Mouse (Mus musculus): Measurements from ENCODE around the gene Lrrc1. TPM values are rescaled to one million over a fixed set of nuclear protein-coding genes. Genes with fewer than 3 reads are reported as not detected.

The Lrrc1 gene
- polyA plus RNA-seq, 1 experiment from 2014 or later, result 22.1 TPM

DNA sequence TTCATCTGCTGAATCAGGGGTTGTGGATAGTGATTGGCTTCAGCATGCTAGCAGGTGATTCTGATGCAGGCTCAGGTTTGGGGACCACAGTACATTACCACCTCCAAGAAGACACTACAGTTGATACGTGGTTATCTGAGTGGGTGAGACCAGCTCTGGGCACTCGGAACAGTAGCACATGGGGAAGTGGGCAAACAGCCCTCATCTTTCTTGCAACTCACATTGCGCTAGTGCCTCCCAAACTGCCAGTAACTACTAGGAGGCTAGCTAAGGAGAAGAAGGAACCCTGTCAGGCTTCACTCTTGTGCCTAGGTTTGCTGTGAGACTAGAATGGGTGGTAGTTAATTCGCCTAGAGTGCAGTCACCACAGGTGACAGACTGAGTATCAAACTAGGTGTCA lies 119.1 kb downstream of the Lrrc1 start:
- H3K4me3 ChIP-seq (replicated peaks; ENCODE audit: low read depth, low read length), result no peak overlapping the region
- no peak overlapping the region for H3K9ac ChIP-seq (ENCODE audit: low read depth, low read length)
- H3K4me2 ChIP-seq (ENCODE audit: low read length), result no peak overlapping the region
- no peaks in the 10 kb centered on the region for H3K27me3 ChIP-seq (ENCODE audit: insufficient read depth, low read length)
- H3K36me3 ChIP-seq (ENCODE audit: insufficient read depth, low read length), result no peaks in the 10 kb centered on the region; the same call in 1 of the 2 replicates
- 96% methylated on average over 4 of the region's 4 CpGs for WGBS
- H3K27ac ChIP-seq, result no peak overlapping the region
- peaks cover 14% of the 10 kb centered on the region; the same call in 1 of the 2 replicates for H3K4me1 ChIP-seq (replicated peaks; ENCODE audit: insufficient read depth, low read length)
- no peak for DNase-seq (ENCODE audit: low spot score)
- TF ChIP-seq CTCF (IDR thresholded peaks at IDR 0.05; ENCODE audit: low read depth), result no peak
- H3K9me3 ChIP-seq (replicated peaks; ENCODE audit: low read length), result no peaks in the 10 kb centered on the region
- ATAC-seq (replicated peaks; ENCODE audit: low FRiP score, low read depth), result no peak

DNA sequence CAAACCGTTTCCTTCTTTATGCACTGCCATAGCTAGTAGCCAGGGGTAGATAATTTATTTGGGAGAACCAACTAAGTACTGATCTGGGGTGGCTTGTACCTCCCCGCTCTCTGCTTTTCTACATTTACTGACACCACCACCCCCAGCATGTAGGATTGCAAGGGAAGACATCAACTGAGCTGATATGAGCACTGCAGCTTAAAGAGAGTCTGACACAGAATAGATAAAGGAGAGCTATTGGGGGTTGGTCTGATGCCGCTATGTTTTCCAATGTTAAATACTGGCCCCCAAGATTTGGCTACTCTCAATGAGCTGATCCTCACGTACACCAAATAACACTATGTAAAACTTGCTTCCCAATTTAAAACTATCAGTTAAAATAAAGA lies 124.5 kb downstream of the Lrrc1 start:
- ATAC-seq (replicated peaks; ENCODE audit: low FRiP score, low read depth) (no peak), DNase-seq (ENCODE audit: low spot score) (no peak)
- Histone ChIP-seq H3K36me3 (ENCODE audit: insufficient read depth, low read length) (no peaks in the 10 kb centered on the region), H3K4me2 (ENCODE audit: low read length) (no peak overlapping the region), H3K27ac (no peak overlapping the region), H3K4me3 (replicated peaks; ENCODE audit: low read depth, low read length) (no peak overlapping the region), H3K27me3 (ENCODE audit: insufficient read depth, low read length) (no peaks in the 10 kb centered on the region), H3K9ac (ENCODE audit: low read depth, low read length) (no peak overlapping the region), H3K9me3 (replicated peaks; ENCODE audit: low read length) (no peaks in the 10 kb centered on the region), H3K4me1 (replicated peaks; ENCODE audit: insufficient read depth, low read length) (no peaks in the 10 kb centered on the region)
- TF ChIP-seq CTCF (IDR thresholded peaks at IDR 0.05; ENCODE audit: low read depth), result no peak
- WGBS, result 87% methylated on average over 4 of the region's 4 CpGs

DNA sequence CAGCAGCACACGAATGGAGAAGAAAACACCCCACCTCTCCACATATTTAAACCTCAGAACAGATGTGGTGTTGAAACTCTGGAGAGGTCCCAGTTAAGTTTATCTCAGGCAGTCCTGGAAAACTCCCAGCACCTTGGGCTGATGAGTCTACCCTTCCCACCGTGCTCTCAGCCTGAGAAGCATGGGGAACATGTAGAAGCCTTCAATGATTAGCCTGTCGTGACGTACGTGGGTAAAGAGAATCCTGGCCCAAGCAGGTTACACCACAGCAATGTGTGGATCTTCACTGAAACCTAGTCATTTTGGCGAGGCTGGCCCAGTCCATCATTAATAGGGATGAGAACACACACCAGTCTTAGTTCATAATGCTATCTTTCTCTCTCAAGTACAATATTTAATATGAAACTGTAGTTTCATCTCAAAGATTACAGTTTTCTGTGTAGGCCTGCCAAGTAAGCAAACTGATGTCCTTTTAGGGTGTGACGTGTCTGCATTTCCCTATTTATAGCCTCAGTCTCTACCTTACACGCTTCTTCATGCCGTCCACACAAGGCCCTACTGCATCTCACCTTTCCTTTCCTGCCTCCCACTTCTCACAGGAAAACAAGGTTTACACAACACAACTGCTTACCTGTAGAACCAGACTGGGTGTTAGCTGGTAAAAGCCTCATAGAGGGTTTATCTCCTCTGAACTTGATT lies 125.0 kb downstream of the Lrrc1 start:
- ATAC-seq (replicated peaks; ENCODE audit: low FRiP score, low read depth) (no peak), DNase-seq (ENCODE audit: low spot score) (no peak)
- no peaks in the 10 kb centered on the region for H3K27me3 ChIP-seq (ENCODE audit: insufficient read depth, low read length)
- TF ChIP-seq CTCF (IDR thresholded peaks at IDR 0.05; ENCODE audit: low read depth), result no peak
- H3K4me3 ChIP-seq (replicated peaks; ENCODE audit: low read depth, low read length), result no peak overlapping the region
- H3K9ac ChIP-seq (ENCODE audit: low read depth, low read length), result no peak overlapping the region
- no peak overlapping the region for H3K27ac ChIP-seq
- 83% methylated on average over 9 of the region's 9 CpGs for WGBS
- H3K9me3 ChIP-seq (replicated peaks; ENCODE audit: low read length), result no peaks in the 10 kb centered on the region
- H3K4me2 ChIP-seq (ENCODE audit: low read length), result no peak overlapping the region
- H3K36me3 ChIP-seq (ENCODE audit: insufficient read depth, low read length), result no peaks in the 10 kb centered on the region
- H3K4me1 ChIP-seq (replicated peaks; ENCODE audit: insufficient read depth, low read length), result no peaks in the 10 kb centered on the region

DNA sequence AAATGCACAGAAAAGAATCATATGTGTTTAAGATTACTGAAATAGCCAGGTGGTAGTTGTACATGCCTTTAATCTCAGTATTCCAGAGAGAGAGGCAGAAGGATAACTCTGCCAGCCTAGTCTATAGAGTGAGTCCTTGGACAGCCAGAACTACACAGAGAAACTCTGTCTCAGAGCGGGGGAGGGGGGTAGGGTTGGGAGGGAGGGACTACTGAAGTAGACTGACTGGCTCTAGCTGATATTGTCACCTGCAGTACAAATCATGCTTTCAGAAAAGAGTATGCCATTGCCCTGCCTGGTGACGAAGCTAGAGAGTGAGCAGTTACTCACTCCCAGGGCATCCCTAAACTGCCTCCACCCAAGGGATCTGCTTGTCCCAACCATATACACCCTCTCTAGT lies 125.9 kb downstream of the Lrrc1 start:
- ATAC-seq (replicated peaks; ENCODE audit: low FRiP score, low read depth) (no peak), DNase-seq (ENCODE audit: low spot score) (no peak)
- no peaks in the 10 kb centered on the region for H3K9me3 ChIP-seq (replicated peaks; ENCODE audit: low read length)
- no peaks in the 10 kb centered on the region for H3K4me1 ChIP-seq (replicated peaks; ENCODE audit: insufficient read depth, low read length)
- H3K4me2 ChIP-seq (ENCODE audit: low read length), result no peak overlapping the region
- no peak overlapping the region for H3K4me3 ChIP-seq (replicated peaks; ENCODE audit: low read depth, low read length)
- H3K27me3 ChIP-seq (ENCODE audit: insufficient read depth, low read length), result no peaks in the 10 kb centered on the region
- WGBS, result 93% methylated on average over 2 of the region's 2 CpGs
- no peak overlapping the region for H3K27ac ChIP-seq
- H3K9ac ChIP-seq (ENCODE audit: low read depth, low read length), result no peak overlapping the region
- no peak for TF ChIP-seq CTCF (IDR thresholded peaks at IDR 0.05; ENCODE audit: low read depth)
- H3K36me3 ChIP-seq (ENCODE audit: insufficient read depth, low read length), result no peaks in the 10 kb centered on the region

DNA sequence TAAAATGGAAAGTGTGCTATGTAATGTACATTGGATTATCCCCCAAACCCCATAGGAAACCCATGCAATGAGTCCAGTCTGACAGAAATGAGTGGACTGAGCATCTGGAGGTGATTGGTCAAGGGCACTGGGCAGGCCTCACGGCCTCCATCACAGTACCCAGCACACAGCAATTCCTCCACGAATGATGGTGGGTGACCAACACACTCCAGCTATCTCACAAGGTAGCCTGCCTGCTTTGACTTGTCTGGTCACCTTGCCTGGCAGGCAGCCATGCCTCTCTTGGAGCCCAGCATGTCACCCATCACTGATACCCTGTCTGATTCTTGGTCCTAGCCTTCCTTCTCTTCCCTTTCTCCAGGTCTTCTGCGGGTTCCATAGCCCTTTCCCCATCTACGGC lies 128.2 kb downstream of the Lrrc1 start:
- H3K4me3 ChIP-seq (replicated peaks; ENCODE audit: low read depth, low read length), result no peak overlapping the region
- no peak overlapping the region for H3K27ac ChIP-seq
- TF ChIP-seq CTCF (IDR thresholded peaks at IDR 0.05; ENCODE audit: low read depth), result no peak
- H3K4me2 ChIP-seq (ENCODE audit: low read length), result no peak overlapping the region
- H3K36me3 ChIP-seq (ENCODE audit: insufficient read depth, low read length), result no peaks in the 10 kb centered on the region
- H3K27me3 ChIP-seq (ENCODE audit: insufficient read depth, low read length), result no peaks in the 10 kb centered on the region
- ATAC-seq (replicated peaks; ENCODE audit: low FRiP score, low read depth), result no peak
- DNase-seq (ENCODE audit: low spot score), result no peak
- H3K9me3 ChIP-seq (replicated peaks; ENCODE audit: low read length), result no peaks in the 10 kb centered on the region
- no peaks in the 10 kb centered on the region for H3K4me1 ChIP-seq (replicated peaks; ENCODE audit: insufficient read depth, low read length)
- no peak overlapping the region for H3K9ac ChIP-seq (ENCODE audit: low read depth, low read length)
- 93% methylated on average over 4 of the region's 4 CpGs for WGBS

DNA sequence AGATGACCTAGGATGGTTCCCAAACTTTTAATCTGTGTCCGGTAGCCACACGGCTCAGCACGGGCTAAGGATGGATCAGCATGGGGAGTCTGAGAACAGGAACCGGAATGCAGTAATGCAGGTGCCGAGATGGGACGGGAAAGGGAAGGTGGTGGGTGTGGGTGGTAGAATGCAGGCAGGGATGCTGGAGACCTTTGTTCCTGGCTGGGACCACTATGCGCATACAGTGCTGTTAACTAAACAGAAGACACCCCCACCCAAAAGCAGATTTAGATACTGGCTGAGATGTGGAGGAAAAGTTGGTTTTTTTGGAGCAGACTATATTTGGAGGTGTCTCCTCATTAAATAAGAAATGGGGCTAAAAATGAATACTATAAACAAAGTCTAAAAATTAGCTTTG lies 128.7 kb downstream of the Lrrc1 start:
- no peak overlapping the region for H3K9ac ChIP-seq (ENCODE audit: low read depth, low read length)
- no peaks in the 10 kb centered on the region for H3K9me3 ChIP-seq (replicated peaks; ENCODE audit: low read length)
- H3K36me3 ChIP-seq (ENCODE audit: insufficient read depth, low read length), result no peaks in the 10 kb centered on the region
- TF ChIP-seq CTCF (IDR thresholded peaks at IDR 0.05; ENCODE audit: low read depth), result no peak
- WGBS, result 95% methylated on average over 7 of the region's 7 CpGs
- H3K4me2 ChIP-seq (ENCODE audit: low read length), result no peak overlapping the region
- no peak overlapping the region for H3K4me3 ChIP-seq (replicated peaks; ENCODE audit: low read depth, low read length)
- DNase-seq (ENCODE audit: low spot score) (no peak), ATAC-seq (replicated peaks; ENCODE audit: low FRiP score, low read depth) (no peak)
- no peaks in the 10 kb centered on the region for H3K27me3 ChIP-seq (ENCODE audit: insufficient read depth, low read length)
- H3K27ac ChIP-seq, result no peak overlapping the region
- no peaks in the 10 kb centered on the region for H3K4me1 ChIP-seq (replicated peaks; ENCODE audit: insufficient read depth, low read length)

Measured in kidney, postnatal 0 days (tissue).